Mouse (Mus musculus) cerebellum, adult 2 months (tissue): ENCODE measurements at regions not wholly inside any gene's neighbourhood (a gene's known extent, or its start where the extent isn't known, plus 50 kb on each side); places are given as distances from the start of the nearest gene placed in this dataset.

Experiments used
- CTCF ChIP-seq: fragments of 200-500 bp; IDR thresholded peaks from 2 replicates; pipeline ENCODE4 v1.5.1; 2011; ENCODE audit warnings: low read depth, mild to moderate bottlenecking, control low read depth, low read length, moderate library complexity, borderline replicate concordance; ENCODE audit not compliant: insufficient read depth
- POLR2A ChIP-seq: fragments of 200-500 bp; IDR thresholded peaks from 2 replicates; pipeline ENCODE4 v1.6.1; 2011; ENCODE audit warnings: low read length, control low read depth, borderline replicate concordance; ENCODE audit not compliant: insufficient read depth

DNA sequence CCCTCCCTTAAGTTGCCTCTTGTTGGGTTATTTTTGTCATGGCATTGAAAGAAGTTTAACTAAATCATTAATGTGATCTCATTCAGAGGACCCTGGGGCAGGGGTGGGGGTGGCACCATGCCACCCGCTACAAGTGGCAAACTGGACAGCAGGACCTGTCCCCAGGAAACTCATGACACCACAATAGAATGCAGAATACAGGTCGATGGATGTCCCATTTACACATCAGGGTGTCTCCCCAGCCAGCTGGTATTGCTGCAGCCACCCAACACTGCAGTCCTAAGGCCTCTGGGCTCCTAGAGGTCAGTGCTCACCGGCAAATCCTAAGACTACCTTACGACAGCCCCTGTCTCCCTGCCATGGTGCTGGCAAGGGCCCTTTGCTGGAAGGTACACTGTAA is 105.5 kb upstream of the Smad3 start:
- TF ChIP-seq CTCF (no peak), POLR2A (no peak)
